Mouse (Mus musculus) stomach, postnatal 0 days (tissue): ENCODE results near the gene Ncf1. TPM values are rescaled to one million over a fixed set of nuclear protein-coding genes. Genes with fewer than 3 reads are reported as not detected.

ENCODE experiments used
- ATAC-seq: fragments of 200-750 bp; cut with Nextera tagmentation; 2 replicates; pipeline ENCODE4 v1.8.0; 2017; ENCODE audit not compliant: low FRiP score, low TSS enrichment
- DNase-seq: peaks from one replicate; pipeline ENCODE4 v3.0.0-alpha.2; 2016; ENCODE audit warnings: low spot score
- H3K27ac ChIP-seq: fragments of 300-500 bp; sonication (generic); replicated peaks from 2 replicates; pipeline ENCODE4 v1.5.1; 2014; ENCODE audit warnings: mild to moderate bottlenecking, control low read depth
- H3K27me3 ChIP-seq: fragments of 300-500 bp; sonication (generic); 2 replicates; pipeline ENCODE4 v1.6.1; 2014; ENCODE audit warnings: low read length; ENCODE audit not compliant: control insufficient read depth, insufficient read depth
- H3K36me3 ChIP-seq: fragments of 300-500 bp; sonication (generic); 2 replicates; pipeline ENCODE4 v1.6.1; 2014; ENCODE audit warnings: low read length, mixed read lengths; ENCODE audit not compliant: control insufficient read depth, insufficient read depth
- H3K4me1 ChIP-seq: fragments of 300-500 bp; sonication (generic); replicated peaks from 2 replicates; pipeline ENCODE4 v1.6.1; 2014; ENCODE audit warnings: antibody characterized with exemption; ENCODE audit not compliant: control insufficient read depth, insufficient read depth
- H3K4me2 ChIP-seq: fragments of 300-500 bp; sonication (generic); replicated peaks from 2 replicates; pipeline ENCODE4 v1.6.1; 2014; ENCODE audit warnings: low read depth, mild to moderate bottlenecking, control low read depth, moderate library complexity
- H3K4me3 ChIP-seq: fragments of 300-500 bp; sonication (generic); 2 replicates; pipeline ENCODE4 v1.5.1; 2014; ENCODE audit warnings: low read depth, low read length, control low read depth
- H3K9ac ChIP-seq: fragments of 300-500 bp; sonication (generic); 2 replicates; pipeline ENCODE4 v1.6.1; 2014; ENCODE audit warnings: mild to moderate bottlenecking, low read length, control low read depth, mixed read lengths
- H3K9me3 ChIP-seq: fragments of 300-500 bp; sonication (generic); 2 replicates; pipeline ENCODE4 v1.6.1; 2016; ENCODE audit warnings: low read length; ENCODE audit not compliant: control insufficient read depth
- CTCF ChIP-seq: IDR thresholded peaks from 2 replicates; pipeline ENCODE4 v1.5.1; 2016; ENCODE audit warnings: antibody characterized with exemption, low read depth, mild to moderate bottlenecking, moderate library complexity
- EP300 ChIP-seq: optimal IDR thresholded peaks from 2 replicates; pipeline ENCODE3; 2016; ENCODE audit warnings: antibody characterized with exemption
- WGBS: fragments of 180-500 bp; shearing (Covaris S2); extraction: QIAGEN DNeasy Blood & Tissue Kit; methylation state at CpG from one replicate; pipeline ENCODE4 v1.1.7; 2014; 5-methylcytosine and 5-hydroxymethylcytosine counted together
- polyA plus RNA-seq: library from polyadenylated mRNA; unstranded; fragments of >200 nt; fragmentation: Nextera tagmentation; extraction: Ambion mirVana; gene quantifications from 2 replicates; pipeline ENCODE4 v1.2.1, GENCODE M21; 2015

The Ncf1 gene
- polyA plus RNA-seq, 1 experiment from 2014 or later, result 2.4 TPM

- DNase-seq (no peak), ATAC-seq (no peak)
- no peak overlapping the region for H3K27ac ChIP-seq
- no peak overlapping the region for H3K4me3 ChIP-seq
- H3K9ac ChIP-seq, result no peak overlapping the region
- no peak overlapping the region for H3K4me2 ChIP-seq
- no peaks in the 10 kb centered on the region for H3K9me3 ChIP-seq
- H3K4me1 ChIP-seq, result no peaks in the 10 kb centered on the region
- TF ChIP-seq EP300, result no peak
- TF ChIP-seq CTCF, result no peak
- peaks cover 55% of the 10 kb centered on the region for H3K36me3 ChIP-seq
- 89% methylated on average over 9 of the region's 9 CpGs for WGBS
- H3K27me3 ChIP-seq, result no peaks in the 10 kb centered on the region
These were observed 30.7 kb upstream of the Ncf1 start for GRCm38 (mm10) chr5:134260001-134260636.

- Histone ChIP-seq H3K9me3 (no peaks in the 10 kb centered on the region), H3K4me1 (no peaks in the 10 kb centered on the region), H3K9ac (no peak overlapping the region), H3K27ac (no peak overlapping the region), H3K4me2 (no peak overlapping the region), H3K27me3 (no peaks in the 10 kb centered on the region), H3K4me3 (no peak overlapping the region), H3K36me3 (peaks cover 57% of the 10 kb centered on the region)
- ATAC-seq, result no peak
- 89% methylated on average over 2 of the region's 2 CpGs for WGBS
- TF ChIP-seq EP300, result no peak
- TF ChIP-seq CTCF, result no peak
- no peak for DNase-seq
These were observed 29.5 kb upstream of the Ncf1 start for GRCm38 (mm10) chr5:134258934-134259333.

DNA sequence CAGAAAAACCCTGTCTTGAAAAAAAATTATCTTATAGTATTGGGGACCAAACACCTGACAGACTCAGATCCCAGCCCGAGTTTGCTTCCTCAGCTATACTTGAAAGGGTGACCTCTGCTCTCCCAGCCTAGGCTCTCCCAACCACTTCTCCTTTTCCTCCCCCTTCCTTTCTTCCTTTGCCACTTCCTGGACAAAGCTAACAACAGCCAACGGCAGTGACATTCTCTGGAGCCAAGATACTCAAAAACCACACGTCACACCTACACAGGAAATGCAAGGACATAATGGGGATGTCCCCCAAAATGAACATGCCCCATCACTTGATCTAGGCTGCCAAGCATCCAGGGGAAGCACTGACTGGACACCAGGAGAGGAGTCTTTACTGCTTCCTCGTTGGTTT is 29.0 kb upstream of the Ncf1 start:
- WGBS, result 66% methylated on average over 4 of the region's 4 CpGs
- H3K9ac ChIP-seq, result no peak overlapping the region
- ATAC-seq, result no peak
- TF ChIP-seq CTCF (no peak), EP300 (no peak)
- H3K36me3 ChIP-seq, result peaks cover 55% of the 10 kb centered on the region
- H3K27ac ChIP-seq, result no peak overlapping the region
- no peaks in the 10 kb centered on the region for H3K9me3 ChIP-seq
- H3K4me1 ChIP-seq, result no peaks in the 10 kb centered on the region
- no peak overlapping the region for H3K4me2 ChIP-seq
- H3K27me3 ChIP-seq, result no peaks in the 10 kb centered on the region
- DNase-seq, result no peak
- H3K4me3 ChIP-seq, result no peak overlapping the region

DNA sequence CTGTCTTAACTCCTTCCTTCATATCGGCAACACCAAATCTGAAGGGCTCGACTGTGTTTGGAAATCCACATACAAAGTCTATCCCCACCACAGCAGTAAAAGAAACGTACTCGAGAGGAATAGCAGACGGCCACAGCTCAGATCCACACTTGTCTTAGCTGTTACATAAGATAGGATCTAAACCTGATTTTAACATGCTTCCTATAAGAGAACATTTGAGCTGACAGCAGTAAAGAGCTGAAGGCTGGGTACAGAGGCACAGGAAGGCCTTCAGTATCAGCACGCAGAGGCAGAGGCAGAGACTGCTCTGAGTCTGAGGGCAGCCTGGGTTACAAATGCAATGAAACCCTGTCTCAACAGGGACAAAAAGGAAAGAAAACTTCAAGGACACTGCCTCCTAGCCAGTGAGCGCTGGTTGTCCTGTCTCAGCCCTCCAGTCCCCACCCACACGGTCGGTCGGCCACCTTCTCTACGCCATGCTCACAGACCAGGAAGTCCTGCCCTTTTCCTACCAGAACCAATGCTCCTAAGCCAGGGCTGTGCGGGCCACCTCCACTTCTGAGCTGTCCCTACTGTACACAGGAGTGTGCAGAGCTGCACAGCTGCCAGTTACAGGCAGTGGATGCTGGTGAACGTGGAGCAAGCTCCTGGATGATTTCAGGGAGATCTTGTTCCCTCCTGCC is 28.1 kb upstream of the Ncf1 start:
- DNase-seq, result no peak
- H3K27ac ChIP-seq, result peak overlapping the region; percentile 35; the same call in 1 of the 2 replicates

DNA sequence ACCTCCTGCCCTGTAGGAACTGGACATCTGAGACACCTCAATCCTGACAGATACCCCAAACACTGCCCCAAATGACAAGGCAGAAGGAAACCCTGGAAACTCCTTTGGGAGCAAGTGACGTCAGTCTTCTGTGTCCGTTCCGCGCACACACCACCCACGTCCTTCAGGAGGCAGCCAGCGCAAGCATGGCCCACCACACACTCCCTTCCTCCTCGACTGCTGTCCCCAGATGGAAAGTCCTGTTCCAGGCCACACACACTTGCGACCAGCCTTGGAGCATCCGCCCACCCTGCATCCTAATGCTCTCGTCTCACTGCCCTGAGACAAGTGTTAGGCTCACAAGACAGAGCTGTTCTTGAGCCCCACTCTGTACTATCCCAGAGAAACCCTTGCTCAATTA is 25.9 kb upstream of the Ncf1 start:
- no peak overlapping the region for H3K9ac ChIP-seq
- no peak overlapping the region for H3K27ac ChIP-seq
- no peaks in the 10 kb centered on the region for H3K9me3 ChIP-seq
- H3K4me1 ChIP-seq, result no peaks in the 10 kb centered on the region
- no peaks in the 10 kb centered on the region for H3K27me3 ChIP-seq
- no peak for DNase-seq
- no peak overlapping the region for H3K4me3 ChIP-seq
- no peak for ATAC-seq
- WGBS, result 89% methylated on average over 10 of the region's 10 CpGs
- no peak overlapping the region for H3K4me2 ChIP-seq
- TF ChIP-seq CTCF (no peak), EP300 (no peak)
- H3K36me3 ChIP-seq, result peaks cover 46% of the 10 kb centered on the region

More for the DNA sequence above, 28.1 kb upstream of the Ncf1 start:
- peak; percentile 73; the same call in 1 of the 2 replicates for ATAC-seq
- WGBS, result 87% methylated on average over 13 of the region's 13 CpGs
- Histone ChIP-seq H3K9ac (no peak overlapping the region), H3K9me3 (no peaks in the 10 kb centered on the region), H3K4me3 (no peak overlapping the region), H3K4me2 (no peak overlapping the region), H3K4me1 (no peaks in the 10 kb centered on the region), H3K27me3 (no peaks in the 10 kb centered on the region), H3K36me3 (peaks cover 50% of the 10 kb centered on the region)
- TF ChIP-seq EP300 (no peak), CTCF (no peak)

DNA sequence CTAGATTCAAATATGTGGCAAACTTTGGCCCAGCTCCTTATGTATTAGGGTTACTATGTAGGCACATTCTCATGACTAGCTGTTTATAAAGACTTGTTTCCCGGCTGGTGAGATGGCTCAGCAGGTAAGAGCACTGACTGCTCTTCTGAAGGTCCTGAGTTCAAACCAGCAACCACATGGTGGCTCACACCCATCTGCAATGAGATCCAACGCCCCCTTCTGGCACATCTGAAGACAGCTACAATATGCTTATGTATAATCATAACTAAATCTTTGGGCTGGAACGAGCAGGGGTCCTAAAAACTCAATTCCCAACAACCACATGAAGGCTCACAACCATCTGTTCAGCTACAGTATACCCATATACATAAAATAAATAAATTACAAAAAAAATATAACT is 24.4 kb upstream of the Ncf1 start:
- H3K4me3 ChIP-seq, result no peak overlapping the region
- H3K9me3 ChIP-seq, result no peaks in the 10 kb centered on the region
- H3K36me3 ChIP-seq, result peaks cover 51% of the 10 kb centered on the region
- TF ChIP-seq CTCF, result peak; percentile 56
- TF ChIP-seq EP300, result no peak
- H3K27ac ChIP-seq, result no peak overlapping the region
- DNase-seq, result no peak
- H3K4me1 ChIP-seq, result no peaks in the 10 kb centered on the region
- no peak for ATAC-seq
- 61% methylated on average over 3 of the region's 3 CpGs for WGBS
- no peak overlapping the region for H3K4me2 ChIP-seq
- no peak overlapping the region for H3K9ac ChIP-seq
- no peaks in the 10 kb centered on the region for H3K27me3 ChIP-seq
